Mouse (Mus musculus) testis, adult 2 months (tissue): ENCODE data around the gene Carmil1.

Experiments used
- CTCF ChIP-seq: fragments of 200-500 bp; IDR thresholded peaks from 2 replicates; pipeline ENCODE4 v1.5.1; 2012; ENCODE audit warnings: low read depth, mild to moderate bottlenecking, inconsistent platforms, low read length, moderate library complexity; ENCODE audit not compliant: control insufficient read depth, insufficient read depth, insufficient replicate concordance
- POLR2A ChIP-seq: fragments of 200-500 bp; IDR thresholded peaks from 2 replicates; pipeline ENCODE4 v1.6.1; 2012; ENCODE audit warnings: low read depth, mild to moderate bottlenecking, inconsistent platforms, low read length, moderate library complexity; ENCODE audit not compliant: control insufficient read depth

DNA sequence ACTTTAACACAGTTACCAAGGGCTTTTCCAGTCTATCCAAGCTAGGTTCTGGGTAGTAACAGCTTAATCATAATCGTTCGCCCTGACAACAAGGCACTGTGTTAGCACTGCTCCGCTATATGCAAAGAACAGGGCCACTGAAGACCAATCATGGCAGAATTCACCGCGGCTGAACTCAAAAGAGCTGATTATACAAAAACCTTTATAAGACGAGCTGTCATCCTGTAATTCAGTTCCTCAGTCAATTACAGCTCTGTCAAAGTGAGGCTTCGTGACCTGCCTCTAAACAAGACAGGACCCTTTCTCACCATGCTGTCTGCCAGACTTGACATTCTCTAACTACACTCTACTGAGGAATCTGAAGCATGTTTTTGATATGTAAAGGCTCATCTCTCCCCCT lies 170.3 kb downstream of the Carmil1 start:
- TF ChIP-seq POLR2A (no peak), CTCF (no peak)
